Mouse (Mus musculus): ENCODE data around the gene Rho. TPM values are rescaled to one million over a fixed set of nuclear protein-coding genes. Genes with fewer than 3 reads are reported as not detected.

Rho gene
- polyA plus RNA-seq, 1 experiment from 2014 or later, result not detected

DNA sequence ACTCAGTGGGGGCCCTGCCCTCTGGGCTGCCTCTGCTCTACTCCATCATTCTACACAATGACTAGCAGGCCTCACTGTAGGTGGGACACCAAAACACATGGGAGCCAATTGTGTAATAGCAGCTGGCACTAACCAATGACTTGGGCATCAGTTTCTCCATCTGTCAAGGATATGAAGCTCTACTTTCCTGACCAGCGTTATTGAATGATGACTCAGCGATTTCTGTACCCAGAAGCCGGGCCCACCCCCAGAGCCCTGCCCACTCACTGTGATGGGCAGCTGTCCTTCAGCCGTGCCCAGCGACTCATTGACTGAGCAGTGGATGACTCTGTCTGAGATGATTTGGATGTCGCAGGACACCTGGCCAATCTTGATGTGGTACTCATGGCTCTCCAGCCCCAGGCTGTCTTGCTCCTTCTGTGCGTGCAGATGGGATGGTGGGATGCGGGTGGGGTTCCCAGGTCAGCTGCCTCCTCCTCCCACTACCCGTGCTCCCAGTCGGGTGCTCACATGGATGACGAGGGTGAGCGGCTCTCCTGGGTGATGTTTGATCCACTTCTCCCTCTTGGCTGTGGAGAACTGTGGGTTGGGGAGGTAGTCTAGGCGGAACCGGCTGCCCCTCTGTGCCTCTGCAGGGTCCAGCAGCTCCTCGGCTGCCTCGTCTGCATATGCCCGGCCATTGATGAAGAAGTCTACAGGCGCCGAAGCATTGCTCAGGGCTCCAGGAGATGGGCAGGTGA, 34.8 kb downstream of the Rho start:
- Histone ChIP-seq H3K27me3 (ENCODE audit: control insufficient read depth, insufficient read depth, low read depth, low read length) (no peaks in the 10 kb centered on the region), H3K27ac (ENCODE audit: low read length) (no peak overlapping the region), H3K4me2 (ENCODE audit: low read depth, low read length) (no peak overlapping the region), H3K9me3 (replicated peaks; ENCODE audit: control insufficient read depth, low read length) (no peaks in the 10 kb centered on the region), H3K4me1 (ENCODE audit: control insufficient read depth, low read depth, low read length) (no peaks in the 10 kb centered on the region; the same call in none of the 2 replicates), H3K36me3 (ENCODE audit: control insufficient read depth, insufficient read depth) (no peaks in the 10 kb centered on the region), H3K9ac (ENCODE audit: low read depth, low read length) (no peak overlapping the region), H3K4me3 (ENCODE audit: low read depth, low read length) (no peak overlapping the region)
- ATAC-seq (ENCODE audit: low read depth), result no peak
- 70% methylated on average over 19 of the region's 19 CpGs for WGBS (ENCODE audit: insufficient replicate concordance)

GRCm38 (mm10) chr6:115967291-115967880, 35.8 kb downstream of the Rho start:
- ATAC-seq (ENCODE audit: low read depth), result no peak
- H3K27ac ChIP-seq (ENCODE audit: low read length), result no peak overlapping the region
- 68% methylated on average over 15 of the region's 15 CpGs for WGBS (ENCODE audit: insufficient replicate concordance)

GRCm38 (mm10) chr6:115968086-115968485, 36.5 kb downstream of the Rho start:
- Histone ChIP-seq H3K36me3 (ENCODE audit: control insufficient read depth, insufficient read depth) (no peaks in the 10 kb centered on the region), H3K4me2 (ENCODE audit: low read depth, low read length) (no peak overlapping the region), H3K9me3 (replicated peaks; ENCODE audit: control insufficient read depth, low read length) (no peaks in the 10 kb centered on the region), H3K4me3 (ENCODE audit: low read depth, low read length) (no peak overlapping the region), H3K27me3 (ENCODE audit: control insufficient read depth, insufficient read depth, low read depth, low read length) (no peaks in the 10 kb centered on the region), H3K9ac (ENCODE audit: low read depth, low read length) (no peak overlapping the region), H3K27ac (ENCODE audit: low read length) (no peak overlapping the region), H3K4me1 (ENCODE audit: control insufficient read depth, low read depth, low read length) (no peaks in the 10 kb centered on the region; the same call in none of the 2 replicates)
- no peak for ATAC-seq (ENCODE audit: low read depth)
- WGBS (ENCODE audit: insufficient replicate concordance), result 56% methylated on average over 5 of the region's 5 CpGs

More at GRCm38 (mm10) chr6:115967291-115967880, 35.8 kb downstream of the Rho start:
- H3K4me1 ChIP-seq (ENCODE audit: control insufficient read depth, low read depth, low read length), result no peaks in the 10 kb centered on the region; the same call in none of the 2 replicates
- H3K9me3 ChIP-seq (replicated peaks; ENCODE audit: control insufficient read depth, low read length), result no peaks in the 10 kb centered on the region
- no peak overlapping the region for H3K9ac ChIP-seq (ENCODE audit: low read depth, low read length)
- no peaks in the 10 kb centered on the region for H3K27me3 ChIP-seq (ENCODE audit: control insufficient read depth, insufficient read depth, low read depth, low read length)
- no peak overlapping the region for H3K4me2 ChIP-seq (ENCODE audit: low read depth, low read length)
- H3K36me3 ChIP-seq (ENCODE audit: control insufficient read depth, insufficient read depth), result no peaks in the 10 kb centered on the region
- H3K4me3 ChIP-seq (ENCODE audit: low read depth, low read length), result no peak overlapping the region

GRCm38 (mm10) chr6:115968700-115969099, 37.2 kb downstream of the Rho start:
- no peaks in the 10 kb centered on the region for H3K36me3 ChIP-seq (ENCODE audit: control insufficient read depth, insufficient read depth)
- WGBS (ENCODE audit: insufficient replicate concordance), result 65% methylated on average over 6 of the region's 6 CpGs
- H3K4me2 ChIP-seq (ENCODE audit: low read depth, low read length), result no peak overlapping the region
- H3K9me3 ChIP-seq (replicated peaks; ENCODE audit: control insufficient read depth, low read length), result no peaks in the 10 kb centered on the region
- no peak overlapping the region for H3K27ac ChIP-seq (ENCODE audit: low read length)
- H3K4me1 ChIP-seq (ENCODE audit: control insufficient read depth, low read depth, low read length), result no peaks in the 10 kb centered on the region; the same call in none of the 2 replicates
- ATAC-seq (ENCODE audit: low read depth), result no peak
- no peak overlapping the region for H3K9ac ChIP-seq (ENCODE audit: low read depth, low read length)
- H3K4me3 ChIP-seq (ENCODE audit: low read depth, low read length), result no peak overlapping the region
- no peaks in the 10 kb centered on the region for H3K27me3 ChIP-seq (ENCODE audit: control insufficient read depth, insufficient read depth, low read depth, low read length)

DNA sequence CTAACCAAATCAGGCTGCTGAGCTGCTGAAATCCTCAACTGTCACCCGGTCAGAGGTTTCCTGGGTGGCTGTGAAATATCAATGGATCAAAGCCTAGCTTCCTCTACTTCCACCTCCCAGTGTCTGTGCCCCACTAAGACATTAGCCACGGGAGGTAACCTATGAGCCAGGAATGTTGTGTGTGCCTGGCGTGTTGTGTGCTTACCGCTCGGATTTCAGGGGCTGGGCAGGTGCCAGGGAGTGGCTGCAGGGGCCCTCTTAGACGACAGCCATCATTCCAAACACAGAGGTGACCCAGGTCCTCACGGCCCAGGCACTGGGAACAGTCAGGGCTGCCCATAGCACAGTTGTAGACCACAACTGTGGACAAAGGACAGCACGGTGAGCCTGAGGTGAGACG, 37.6 kb downstream of the Rho start:
- Histone ChIP-seq H3K4me1 (ENCODE audit: control insufficient read depth, low read depth, low read length) (no peaks in the 10 kb centered on the region; the same call in none of the 2 replicates), H3K27me3 (ENCODE audit: control insufficient read depth, insufficient read depth, low read depth, low read length) (no peaks in the 10 kb centered on the region), H3K4me2 (ENCODE audit: low read depth, low read length) (no peak overlapping the region), H3K9ac (ENCODE audit: low read depth, low read length) (no peak overlapping the region), H3K36me3 (ENCODE audit: control insufficient read depth, insufficient read depth) (no peaks in the 10 kb centered on the region), H3K27ac (ENCODE audit: low read length) (no peak overlapping the region), H3K4me3 (ENCODE audit: low read depth, low read length) (no peak overlapping the region), H3K9me3 (replicated peaks; ENCODE audit: control insufficient read depth, low read length) (no peaks in the 10 kb centered on the region)
- ATAC-seq (ENCODE audit: low read depth), result no peak
- 60% methylated on average over 9 of the region's 9 CpGs for WGBS (ENCODE audit: insufficient replicate concordance)

GRCm38 (mm10) chr6:115969952-115970351, 38.4 kb downstream of the Rho start:
- no peaks in the 10 kb centered on the region for H3K9me3 ChIP-seq (replicated peaks; ENCODE audit: control insufficient read depth, low read length)
- no peaks in the 10 kb centered on the region; the same call in none of the 2 replicates for H3K4me1 ChIP-seq (ENCODE audit: control insufficient read depth, low read depth, low read length)
- H3K27ac ChIP-seq (ENCODE audit: low read length), result no peak overlapping the region
- no peak overlapping the region for H3K4me3 ChIP-seq (ENCODE audit: low read depth, low read length)
- H3K4me2 ChIP-seq (ENCODE audit: low read depth, low read length), result no peak overlapping the region
- no peak overlapping the region for H3K9ac ChIP-seq (ENCODE audit: low read depth, low read length)
- H3K36me3 ChIP-seq (ENCODE audit: control insufficient read depth, insufficient read depth), result no peaks in the 10 kb centered on the region
- no peak for ATAC-seq (ENCODE audit: low read depth)
- H3K27me3 ChIP-seq (ENCODE audit: control insufficient read depth, insufficient read depth, low read depth, low read length), result no peaks in the 10 kb centered on the region
- 45% methylated on average over 4 of the region's 6 CpGs for WGBS (ENCODE audit: insufficient replicate concordance)

- WGBS (ENCODE audit: insufficient replicate concordance), result 55% methylated on average over 13 of the region's 13 CpGs
- Histone ChIP-seq H3K9me3 (replicated peaks; ENCODE audit: control insufficient read depth, low read length) (no peaks in the 10 kb centered on the region), H3K9ac (ENCODE audit: low read depth, low read length) (no peak overlapping the region), H3K27me3 (ENCODE audit: control insufficient read depth, insufficient read depth, low read depth, low read length) (no peaks in the 10 kb centered on the region), H3K27ac (ENCODE audit: low read length) (no peak overlapping the region), H3K4me3 (ENCODE audit: low read depth, low read length) (no peak overlapping the region), H3K4me1 (ENCODE audit: control insufficient read depth, low read depth, low read length) (no peaks in the 10 kb centered on the region; the same call in none of the 2 replicates), H3K36me3 (ENCODE audit: control insufficient read depth, insufficient read depth) (no peaks in the 10 kb centered on the region), H3K4me2 (ENCODE audit: low read depth, low read length) (no peak overlapping the region)
- ATAC-seq (ENCODE audit: low read depth), result no peak
Observed at GRCm38 (mm10) chr6:115971273-115972060, 39.9 kb downstream of the Rho start.

DNA sequence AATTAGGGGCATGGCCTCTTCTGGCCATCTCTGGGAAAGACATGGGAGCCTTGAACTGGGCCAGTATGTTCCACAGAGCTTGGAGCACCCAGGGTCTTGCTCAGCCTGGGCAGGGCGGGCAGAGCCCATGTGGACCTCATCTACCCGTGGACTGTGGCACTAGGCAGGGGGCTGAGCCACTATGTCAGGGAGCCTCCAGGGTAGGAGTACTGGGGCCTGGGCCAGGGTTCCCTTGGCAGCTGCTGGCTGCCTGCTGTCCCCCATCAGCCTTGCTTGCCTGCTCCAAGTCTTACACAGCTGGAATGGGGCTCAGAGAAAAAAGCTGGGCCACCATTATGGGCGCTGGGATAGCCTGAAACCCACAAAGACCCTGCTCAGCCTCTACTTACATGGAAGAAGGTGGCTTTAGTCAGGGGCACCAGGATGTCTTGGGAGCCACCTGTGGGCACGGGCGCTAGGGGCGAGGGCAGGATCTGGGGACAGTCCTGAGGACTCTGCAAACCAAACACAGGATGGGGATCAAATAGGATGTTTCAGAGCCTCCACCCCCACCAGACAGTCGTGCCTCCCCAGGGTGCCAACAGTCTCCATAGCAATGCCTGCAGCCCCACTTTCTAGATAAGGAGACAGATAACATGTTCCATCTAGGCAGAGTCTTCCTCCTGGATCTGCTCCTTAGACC, 40.7 kb downstream of the Rho start:
- no peak overlapping the region for H3K4me3 ChIP-seq (ENCODE audit: low read depth, low read length)
- no peak overlapping the region for H3K9ac ChIP-seq (ENCODE audit: low read depth, low read length)
- no peaks in the 10 kb centered on the region for H3K9me3 ChIP-seq (replicated peaks; ENCODE audit: control insufficient read depth, low read length)
- no peaks in the 10 kb centered on the region for H3K27me3 ChIP-seq (ENCODE audit: control insufficient read depth, insufficient read depth, low read depth, low read length)
- no peak for ATAC-seq (ENCODE audit: low read depth)
- H3K4me1 ChIP-seq (ENCODE audit: control insufficient read depth, low read depth, low read length), result no peaks in the 10 kb centered on the region; the same call in none of the 2 replicates
- no peaks in the 10 kb centered on the region for H3K36me3 ChIP-seq (ENCODE audit: control insufficient read depth, insufficient read depth)
- 55% methylated on average over 7 of the region's 7 CpGs for WGBS (ENCODE audit: insufficient replicate concordance)
- no peak overlapping the region for H3K27ac ChIP-seq (ENCODE audit: low read length)
- H3K4me2 ChIP-seq (ENCODE audit: low read depth, low read length), result no peak overlapping the region
